Mouse (Mus musculus): ENCODE measurements at regions not wholly inside any gene's neighbourhood (a gene's known extent, or its start where the extent isn't known, plus 50 kb on each side); places are given as distances from the start of the nearest gene placed in this dataset.

DNA sequence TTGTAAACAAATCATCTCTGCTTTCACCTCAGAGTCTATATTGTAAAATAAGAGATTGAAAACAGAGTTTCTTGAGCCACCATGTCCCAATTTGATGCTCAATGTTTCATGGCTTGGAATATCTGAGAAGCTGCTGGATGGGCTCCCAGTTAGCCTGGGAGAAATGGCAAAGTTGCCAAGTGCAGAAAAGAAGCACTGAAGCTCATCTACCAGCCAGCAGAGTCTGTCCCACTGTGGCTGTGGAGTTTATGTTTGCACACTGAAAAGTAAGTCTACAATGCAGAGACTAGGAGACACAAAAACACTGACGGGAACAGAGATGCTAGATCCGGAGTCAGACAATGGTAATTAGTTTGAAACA is 341.7 kb downstream of the Fam84a start:
- H3K27me3 ChIP-seq (replicated peaks), result no peaks in the 10 kb centered on the region
- no peaks in the 10 kb centered on the region for H3K9me3 ChIP-seq (replicated peaks)
- no peak overlapping the region for H3K9ac ChIP-seq
- 77% methylated on average over 2 of the region's 2 CpGs for WGBS (ENCODE audit: insufficient replicate concordance)
- no peak overlapping the region for H3K27ac ChIP-seq
- H3K36me3 ChIP-seq, result no peaks in the 10 kb centered on the region
- ATAC-seq, result no peak
- no peaks in the 10 kb centered on the region for H3K4me1 ChIP-seq
- no peak overlapping the region for H3K4me3 ChIP-seq
- no peak overlapping the region for H3K4me2 ChIP-seq

DNA sequence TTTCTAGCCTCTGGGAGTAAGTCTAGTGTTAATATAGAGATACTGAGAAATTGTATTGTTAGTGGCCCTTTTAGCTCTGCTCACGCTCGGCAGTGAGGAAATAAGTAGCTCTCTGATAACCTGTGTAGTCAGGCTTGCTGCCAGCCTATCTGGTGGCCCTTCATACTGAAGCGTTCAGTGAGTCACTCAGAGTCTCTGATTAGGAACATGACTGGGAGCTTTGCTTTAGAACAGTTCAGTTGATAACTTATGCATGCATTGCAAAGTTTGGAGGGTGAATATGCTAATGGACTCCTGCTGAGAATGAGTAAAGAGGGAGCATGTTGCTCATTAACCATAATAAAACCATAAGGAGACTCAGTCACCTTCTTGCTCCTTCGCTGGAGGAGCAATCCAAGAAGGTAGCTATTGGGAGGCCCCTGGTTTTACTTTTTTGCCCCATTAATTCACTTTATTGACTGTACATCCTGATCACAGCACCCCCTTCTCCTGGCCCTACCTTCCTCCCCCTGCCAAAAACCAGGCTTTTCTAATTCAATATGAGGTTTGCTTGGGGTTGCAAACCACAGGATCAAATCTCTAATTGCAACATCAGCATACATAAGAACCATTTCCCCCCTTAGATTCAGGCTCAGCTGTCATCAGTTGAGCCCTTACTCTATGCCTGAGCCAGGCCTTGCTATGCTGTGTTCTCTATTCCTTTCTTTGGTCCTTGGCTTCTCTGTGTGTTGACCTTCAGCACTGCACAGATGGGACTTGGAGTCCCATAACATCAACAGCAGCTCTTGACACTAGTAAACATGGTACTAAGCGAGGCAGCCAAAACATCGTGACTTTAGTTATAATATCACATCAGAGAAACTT is 342.3 kb downstream of the Fam84a start:
- Histone ChIP-seq H3K27me3 (replicated peaks) (no peaks in the 10 kb centered on the region), H3K4me3 (no peak overlapping the region), H3K27ac (no peak overlapping the region), H3K4me1 (no peaks in the 10 kb centered on the region), H3K4me2 (no peak overlapping the region), H3K36me3 (no peaks in the 10 kb centered on the region), H3K9ac (no peak overlapping the region), H3K9me3 (replicated peaks) (no peaks in the 10 kb centered on the region)
- ATAC-seq, result no peak
- WGBS (ENCODE audit: insufficient replicate concordance), result 56% methylated on average over 6 of the region's 6 CpGs

DNA sequence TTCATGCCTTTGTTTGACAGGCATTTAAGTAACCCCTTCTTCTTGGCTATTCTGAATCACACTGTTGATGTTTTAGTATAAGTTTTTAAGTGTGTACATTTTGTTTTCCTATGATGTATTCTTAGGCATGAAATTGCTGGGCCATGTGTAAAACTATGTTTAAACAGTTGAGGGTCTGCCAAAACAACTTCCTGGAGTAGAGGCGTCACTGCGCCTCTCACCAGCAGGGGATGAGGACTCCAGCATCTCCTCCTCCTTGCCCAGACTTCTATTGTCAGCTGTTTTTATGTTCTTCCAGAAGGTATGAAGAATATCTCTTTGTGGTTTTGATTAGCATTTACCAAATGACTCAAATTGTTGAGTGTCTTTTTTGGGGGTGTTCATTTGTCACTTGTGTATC is 372.1 kb downstream of the Fam84a start:
- Histone ChIP-seq H3K4me3 (no peak overlapping the region), H3K9me3 (replicated peaks) (no peaks in the 10 kb centered on the region), H3K27ac (no peak overlapping the region), H3K36me3 (no peaks in the 10 kb centered on the region), H3K4me2 (no peak overlapping the region), H3K4me1 (no peaks in the 10 kb centered on the region), H3K9ac (no peak overlapping the region), H3K27me3 (replicated peaks) (no peaks in the 10 kb centered on the region)
- no peak for ATAC-seq
- 77% methylated on average over 2 of the region's 2 CpGs for WGBS (ENCODE audit: insufficient replicate concordance)

DNA sequence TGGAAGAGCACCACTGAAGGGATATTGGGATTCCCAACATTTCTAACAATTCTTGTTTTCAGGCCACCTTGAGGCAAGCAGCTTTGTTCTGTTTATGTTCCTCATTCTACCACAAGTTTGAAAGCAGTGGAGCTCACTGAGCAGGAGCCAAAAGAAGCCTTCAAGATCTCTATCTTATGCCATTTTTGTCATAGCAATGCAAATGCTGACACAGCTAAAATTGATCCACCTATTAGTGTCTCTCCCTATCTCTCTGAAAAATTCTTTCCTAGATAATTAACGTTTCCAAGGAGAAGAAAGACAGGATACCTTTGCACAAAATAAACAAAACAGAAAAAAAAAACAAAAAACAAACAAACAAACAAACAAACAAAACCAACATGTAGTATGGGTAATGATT is 375.2 kb downstream of the Fam84a start:
- Histone ChIP-seq H3K27ac (no peak overlapping the region), H3K9ac (no peak overlapping the region), H3K4me1 (no peaks in the 10 kb centered on the region), H3K27me3 (replicated peaks) (no peaks in the 10 kb centered on the region), H3K4me3 (no peak overlapping the region), H3K36me3 (no peaks in the 10 kb centered on the region), H3K4me2 (no peak overlapping the region), H3K9me3 (replicated peaks) (no peaks in the 10 kb centered on the region)
- WGBS (ENCODE audit: insufficient replicate concordance), result 14% methylated on average over 1 of the region's 1 CpGs
- ATAC-seq, result no peak

DNA sequence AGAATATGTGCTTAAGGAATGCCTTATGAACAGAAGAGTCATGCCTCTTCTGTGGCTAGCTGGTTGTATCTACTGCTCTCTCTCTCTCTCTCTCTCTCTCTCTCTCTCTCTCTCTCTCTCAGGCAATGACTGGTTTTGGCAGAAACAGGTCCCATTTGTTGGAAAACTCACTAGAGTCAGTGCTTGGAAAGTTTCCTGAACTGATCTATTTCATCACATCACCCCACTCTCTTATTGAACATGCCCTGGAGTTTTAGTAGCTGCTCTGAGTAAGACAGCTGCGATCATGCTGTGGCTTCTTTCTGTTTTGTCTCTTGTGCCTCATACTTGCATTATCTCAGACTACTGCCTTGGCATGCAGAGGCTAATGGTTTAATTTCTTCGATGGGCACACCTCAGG is 382.2 kb downstream of the Fam84a start:
- Histone ChIP-seq H3K9ac (no peak overlapping the region), H3K4me1 (no peaks in the 10 kb centered on the region), H3K4me2 (no peak overlapping the region), H3K27ac (no peak overlapping the region), H3K9me3 (replicated peaks) (no peaks in the 10 kb centered on the region), H3K36me3 (no peaks in the 10 kb centered on the region), H3K27me3 (replicated peaks) (no peaks in the 10 kb centered on the region), H3K4me3 (no peak overlapping the region)
- ATAC-seq, result no peak
- WGBS (ENCODE audit: insufficient replicate concordance), result 51% methylated on average over 2 of the region's 2 CpGs

DNA sequence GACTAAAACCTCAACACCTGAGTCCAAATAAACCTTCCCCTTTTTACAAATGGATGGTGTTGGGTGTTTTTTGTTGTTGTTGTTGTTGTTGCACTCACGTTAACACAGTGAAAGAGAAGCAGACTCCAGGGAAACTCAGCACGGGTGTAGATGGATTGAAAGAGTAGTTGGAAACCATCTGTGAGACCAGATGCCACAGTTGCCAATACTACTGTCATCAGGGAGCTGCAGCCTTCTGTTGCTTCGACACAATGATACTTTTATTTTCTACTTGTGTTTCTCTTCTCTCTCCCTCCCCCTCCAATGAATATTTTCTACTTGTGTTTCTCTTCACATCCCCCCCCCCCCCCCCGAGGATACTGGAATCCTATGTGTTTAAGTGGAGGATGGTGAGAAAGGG is 382.7 kb downstream of the Fam84a start:
- no peak for ATAC-seq
- 61% methylated on average over 4 of the region's 4 CpGs for WGBS (ENCODE audit: insufficient replicate concordance)
- Histone ChIP-seq H3K27me3 (replicated peaks) (no peaks in the 10 kb centered on the region), H3K4me1 (no peaks in the 10 kb centered on the region), H3K4me3 (no peak overlapping the region), H3K27ac (no peak overlapping the region), H3K9me3 (replicated peaks) (no peaks in the 10 kb centered on the region), H3K4me2 (no peak overlapping the region), H3K9ac (no peak overlapping the region), H3K36me3 (no peaks in the 10 kb centered on the region)

DNA sequence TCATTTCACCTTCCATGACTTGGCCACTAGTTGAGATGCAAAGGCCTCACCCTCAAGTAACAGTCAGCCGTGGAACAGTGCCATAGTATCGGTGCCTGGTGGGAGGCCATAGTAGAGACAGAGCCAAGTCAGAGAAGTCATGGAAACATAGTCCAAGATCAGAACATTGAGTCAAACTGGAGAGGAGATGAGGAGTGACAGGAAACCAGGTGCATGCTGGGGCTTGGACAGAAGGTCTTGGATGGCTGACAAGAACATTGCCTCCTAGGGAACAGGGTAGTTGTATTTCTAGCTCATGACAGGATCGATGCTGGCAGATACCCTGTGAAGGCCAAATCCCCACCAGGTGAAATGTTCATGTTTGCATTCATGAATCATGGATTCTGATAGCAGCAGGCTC is 385.4 kb downstream of the Fam84a start:
- Histone ChIP-seq H3K9me3 (replicated peaks) (no peaks in the 10 kb centered on the region), H3K27ac (no peak overlapping the region), H3K9ac (no peak overlapping the region), H3K36me3 (no peaks in the 10 kb centered on the region), H3K27me3 (replicated peaks) (no peaks in the 10 kb centered on the region), H3K4me2 (no peak overlapping the region), H3K4me1 (no peaks in the 10 kb centered on the region), H3K4me3 (no peak overlapping the region)
- WGBS (ENCODE audit: insufficient replicate concordance), result 69% methylated on average over 3 of the region's 3 CpGs
- ATAC-seq, result no peak

DNA sequence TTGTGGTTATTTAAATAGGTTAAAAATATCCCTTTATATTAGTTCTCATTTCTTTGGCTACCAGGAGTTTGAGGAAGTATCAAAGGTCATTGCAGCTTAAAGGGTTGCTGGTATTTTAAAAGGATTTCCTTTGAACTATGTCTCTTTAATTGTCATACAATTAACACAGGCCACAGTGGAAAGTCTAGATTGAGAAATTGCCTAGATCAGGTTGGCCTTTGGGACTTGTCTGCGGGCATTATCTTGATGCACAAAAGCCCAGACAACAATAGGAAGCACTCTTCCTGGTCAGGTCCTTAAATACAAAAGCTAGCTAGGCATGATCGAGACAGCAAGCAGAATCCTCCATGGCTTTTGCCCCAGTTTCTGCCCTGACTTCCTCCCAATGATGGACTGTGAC is 398.0 kb downstream of the Fam84a start:
- no peaks in the 10 kb centered on the region for H3K27me3 ChIP-seq (replicated peaks)
- no peak overlapping the region for H3K4me3 ChIP-seq
- no peaks in the 10 kb centered on the region for H3K36me3 ChIP-seq
- no peak overlapping the region for H3K4me2 ChIP-seq
- WGBS (ENCODE audit: insufficient replicate concordance), result 71% methylated on average over 2 of the region's 2 CpGs
- H3K9me3 ChIP-seq (replicated peaks), result no peaks in the 10 kb centered on the region
- no peak overlapping the region for H3K27ac ChIP-seq
- ATAC-seq, result no peak
- no peak overlapping the region for H3K9ac ChIP-seq
- H3K4me1 ChIP-seq, result no peaks in the 10 kb centered on the region

DNA sequence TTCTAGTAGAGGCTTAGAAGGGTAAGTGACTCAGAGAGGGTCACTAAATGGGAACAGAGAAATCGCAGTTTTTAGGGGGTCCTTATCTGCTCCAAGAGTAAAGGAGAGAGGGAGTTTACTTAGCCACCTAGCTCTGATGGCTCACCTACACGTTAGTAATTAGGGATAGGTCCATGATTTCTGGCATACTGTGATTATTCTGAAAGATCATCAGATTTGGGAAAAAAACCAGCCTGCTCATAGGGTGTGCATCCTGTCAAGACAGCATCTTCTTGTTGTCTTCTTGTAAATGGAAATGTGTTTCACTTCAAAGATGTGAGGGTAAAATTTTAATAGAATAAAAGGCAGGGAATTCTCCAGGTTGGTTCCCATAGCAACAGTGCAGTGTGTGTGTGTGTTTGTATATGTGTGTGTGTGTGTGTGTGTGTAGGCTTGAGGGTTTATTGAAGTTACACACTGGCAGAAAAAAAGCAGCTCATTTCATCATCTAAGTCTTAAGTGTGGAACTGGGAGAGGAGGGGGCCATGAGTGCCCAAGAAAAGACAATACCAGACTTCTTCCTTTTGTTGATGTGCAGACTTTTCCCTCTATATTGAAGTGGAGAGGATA is 407.4 kb downstream of the Fam84a start:
- WGBS (ENCODE audit: insufficient replicate concordance), result 44% methylated on average over 2 of the region's 2 CpGs
- H3K27ac ChIP-seq, result no peak overlapping the region
- H3K9ac ChIP-seq, result no peak overlapping the region
- H3K4me2 ChIP-seq, result no peak overlapping the region
- H3K36me3 ChIP-seq, result no peaks in the 10 kb centered on the region
- no peak for ATAC-seq
- no peaks in the 10 kb centered on the region for H3K9me3 ChIP-seq (replicated peaks)
- no peak overlapping the region for H3K4me3 ChIP-seq
- no peaks in the 10 kb centered on the region for H3K27me3 ChIP-seq (replicated peaks)
- no peaks in the 10 kb centered on the region for H3K4me1 ChIP-seq

DNA sequence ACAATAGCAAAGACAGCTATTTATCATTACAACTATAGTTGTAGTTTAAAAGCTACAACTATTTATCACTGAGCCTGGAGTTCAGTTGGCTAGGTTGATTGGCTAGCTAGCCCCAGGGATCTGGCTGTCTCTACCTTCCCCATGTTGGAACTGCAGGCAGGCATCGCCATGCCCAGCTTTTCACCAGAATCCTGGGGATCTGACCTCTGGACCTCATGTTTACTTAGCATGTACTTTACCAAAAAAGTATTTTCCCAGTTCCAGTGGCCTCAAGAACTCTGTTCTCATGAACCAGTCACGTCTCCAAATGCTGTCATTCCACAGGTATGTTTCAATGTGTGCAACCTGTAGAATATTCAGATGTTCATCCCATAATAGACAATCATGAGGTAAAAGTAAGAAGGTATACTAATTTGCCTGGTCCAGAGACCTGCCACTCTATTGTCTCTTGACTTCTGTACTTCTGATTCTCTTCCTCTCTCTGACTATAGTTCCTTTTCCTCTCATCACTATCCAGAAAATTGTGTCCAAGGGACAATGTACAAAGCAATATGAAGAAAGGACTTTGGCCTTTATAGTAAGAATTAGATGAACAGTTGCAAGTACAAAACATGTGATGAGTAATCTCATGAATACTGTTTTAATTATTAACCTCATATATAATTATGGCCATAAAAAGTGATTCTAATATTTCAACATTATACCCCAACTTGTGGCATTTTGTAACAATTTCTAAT is 421.8 kb downstream of the Fam84a start:
- Histone ChIP-seq H3K9ac (no peak overlapping the region), H3K9me3 (replicated peaks) (no peaks in the 10 kb centered on the region), H3K27me3 (replicated peaks) (no peaks in the 10 kb centered on the region), H3K4me1 (no peaks in the 10 kb centered on the region), H3K27ac (no peak overlapping the region), H3K4me3 (no peak overlapping the region), H3K36me3 (no peaks in the 10 kb centered on the region), H3K4me2 (no peak overlapping the region)
- WGBS (ENCODE audit: insufficient replicate concordance), result 58% methylated on average over 2 of the region's 2 CpGs
- no peak for ATAC-seq

DNA sequence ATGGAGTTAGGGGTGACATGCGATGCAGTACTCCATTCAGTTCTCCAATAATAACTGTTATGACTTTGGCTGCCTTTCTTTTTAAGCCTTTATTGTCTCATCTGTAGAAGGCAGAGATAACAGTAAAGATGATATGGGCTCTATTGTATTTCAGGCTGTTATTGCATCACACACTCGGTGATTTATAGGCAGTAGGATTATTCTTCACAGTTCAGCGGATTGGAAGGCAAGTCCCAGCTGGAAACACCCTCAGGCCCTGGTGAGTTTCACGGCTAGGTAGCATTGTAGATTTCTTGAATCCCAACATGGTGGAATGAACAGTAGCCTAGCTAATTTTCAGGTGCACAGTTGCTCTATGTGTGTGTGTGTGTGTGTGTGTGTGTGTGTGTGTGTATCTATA is 422.9 kb downstream of the Fam84a start:
- 65% methylated on average over 4 of the region's 4 CpGs for WGBS (ENCODE audit: insufficient replicate concordance)
- no peaks in the 10 kb centered on the region for H3K4me1 ChIP-seq
- no peak for ATAC-seq

DNA sequence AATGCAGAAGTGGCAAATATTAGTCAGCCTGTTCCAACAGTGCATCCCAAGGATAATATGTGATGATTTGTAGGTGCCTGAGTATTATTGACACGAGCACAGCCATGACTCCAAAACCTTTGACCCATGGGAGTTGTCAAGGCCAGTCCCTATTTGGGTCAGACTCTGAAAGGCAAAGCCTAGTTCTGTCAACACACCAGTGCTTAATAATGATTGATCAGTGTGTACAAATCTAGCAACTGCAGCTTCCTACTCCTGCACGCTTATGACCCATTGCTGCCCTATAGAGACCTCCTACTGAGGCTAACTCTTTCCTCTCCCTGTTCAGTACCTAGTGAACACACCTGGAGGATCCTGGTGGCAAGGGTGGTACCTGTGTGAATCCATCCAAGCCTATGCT is 427.3 kb downstream of the Fam84a start:
- Histone ChIP-seq H3K36me3 (no peaks in the 10 kb centered on the region), H3K4me1 (no peaks in the 10 kb centered on the region), H3K9me3 (replicated peaks) (no peaks in the 10 kb centered on the region), H3K4me2 (no peak overlapping the region), H3K27me3 (replicated peaks) (no peaks in the 10 kb centered on the region), H3K9ac (no peak overlapping the region), H3K4me3 (no peak overlapping the region), H3K27ac (no peak overlapping the region)
- ATAC-seq, result peak; percentile 68
- 56% methylated on average over 2 of the region's 2 CpGs for WGBS (ENCODE audit: insufficient replicate concordance)

More for the DNA sequence above, 422.9 kb downstream of the Fam84a start:
- no peak overlapping the region for H3K27ac ChIP-seq
- no peak overlapping the region for H3K4me2 ChIP-seq
- no peak overlapping the region for H3K4me3 ChIP-seq
- no peaks in the 10 kb centered on the region for H3K9me3 ChIP-seq (replicated peaks)
- no peaks in the 10 kb centered on the region for H3K27me3 ChIP-seq (replicated peaks)
- no peak overlapping the region for H3K9ac ChIP-seq
- no peaks in the 10 kb centered on the region for H3K36me3 ChIP-seq

All from liver, embryonic 12.5 days (tissue).